Mouse (Mus musculus): ENCODE results near the gene Cbx4. TPM values are rescaled to one million over a fixed set of nuclear protein-coding genes. Genes with fewer than 3 reads are reported as not detected.
A peak's percentile ranks its signal among the peaks of the same experiment; 100 is the strongest.

Gene Cbx4
- total RNA-seq, 2 experiments from 2014 or later = 40.8 to 45.2 TPM

GRCm38 (mm10) chr11:119044551-119045337, 41.3 kb downstream of the Cbx4 start:
- DNase-seq = no peak

GRCm38 (mm10) chr11:119043761-119044550, 42.1 kb downstream of the Cbx4 start:
- intact Hi-C loops (cut with DNase I) = loop anchor here (5.0 kb wide), 1 partner anchor 48 kb away; no protein-coding TSS in a partner anchor
- no peak for DNase-seq

More at GRCm38 (mm10) chr11:119044551-119045337, 41.3 kb downstream of the Cbx4 start:
- intact Hi-C loops (cut with DNase I) = loop anchor here (5.0 kb wide), 1 partner anchor 48 kb away; no protein-coding TSS in a partner anchor

GRCm38 (mm10) chr11:119043273-119043540, 42.8 kb downstream of the Cbx4 start:
- no peak for DNase-seq
- intact Hi-C loops (cut with DNase I) = loop anchor here (5.0 kb wide), 1 partner anchor 49 kb away; no protein-coding TSS in a partner anchor

GRCm38 (mm10) chr11:119042466-119043272, 43.4 kb downstream of the Cbx4 start:
- no peak for DNase-seq
- intact Hi-C loops (cut with DNase I) = loop anchor here (5.0 kb wide), 1 partner anchor 50 kb away; no protein-coding TSS in a partner anchor

- intact Hi-C loops (cut with DNase I) = loop anchor here (5.0 kb wide), 1 partner anchor 50 kb away; no protein-coding TSS in a partner anchor
- no peak for DNase-seq
These were observed 44.1 kb downstream of the Cbx4 start for GRCm38 (mm10) chr11:119041750-119042465.

GRCm38 (mm10) chr11:119041325-119041716, 44.7 kb downstream of the Cbx4 start:
- peak; percentile 82 for DNase-seq
- intact Hi-C loops (cut with DNase I) = loop anchor here (5.0 kb wide), 1 partner anchor 51 kb away; no protein-coding TSS in a partner anchor

- intact Hi-C loops (cut with DNase I) = loop anchor here (5.0 kb wide), 1 partner anchor 52 kb away; no protein-coding TSS in a partner anchor
- DNase-seq = peak; percentile 100
These were observed 45.3 kb downstream of the Cbx4 start, which contains the start of gene Cbx8 for GRCm38 (mm10) chr11:119040600-119041324. Cbx8 (minus strand) TSS chr11:119040969.

GRCm38 (mm10) chr11:119039732-119040512, 46.1 kb downstream of the Cbx4 start:
- intact Hi-C loops (cut with DNase I) = loop anchor here (5.0 kb wide), 1 partner anchor 52 kb away; no protein-coding TSS in a partner anchor
- DNase-seq = no peak

- DNase-seq = no peak
- intact Hi-C loops (cut with DNase I) = no loop called here
These were observed 47.1 kb downstream of the Cbx4 start for GRCm38 (mm10) chr11:119038744-119039484.

- no peak for DNase-seq
- intact Hi-C loops (cut with DNase I) = no loop called here
These were observed 48.1 kb downstream of the Cbx4 start for GRCm38 (mm10) chr11:119037780-119038401.

- no peak for DNase-seq
- intact Hi-C loops (cut with DNase I) = no loop called here
These were observed 48.9 kb downstream of the Cbx4 start for GRCm38 (mm10) chr11:119036934-119037779.

GRCm38 (mm10) chr11:119036447-119036846, 49.6 kb downstream of the Cbx4 start:
- intact Hi-C loops (cut with DNase I) = no loop called here
- DNase-seq = no peak

- no peak for DNase-seq
- intact Hi-C loops (cut with DNase I) = no loop called here
These were observed 50.3 kb downstream of the Cbx4 start for GRCm38 (mm10) chr11:119035686-119036165.

GRCm38 (mm10) chr11:119035094-119035685, 50.8 kb downstream of the Cbx4 start:
- no peak for DNase-seq
- intact Hi-C loops (cut with DNase I) = no loop called here

GRCm38 (mm10) chr11:119034635-119035034, 51.4 kb downstream of the Cbx4 start:
- no peak for DNase-seq
- intact Hi-C loops (cut with DNase I) = no loop called here
